Mouse (Mus musculus) stomach, embryonic 14.5 days (tissue): ENCODE results near the gene Pik3r6. TPM values are rescaled to one million over a fixed set of nuclear protein-coding genes. Genes with fewer than 3 reads are reported as not detected.
A peak's percentile ranks its signal among the peaks of the same experiment; 100 is the strongest.

Source experiments
- ATAC-seq: fragments of 200-750 bp; cut with Nextera tagmentation; 2 replicates; pipeline ENCODE4 v1.8.0; 2017; ENCODE audit warnings: low read depth, moderate TSS enrichment; ENCODE audit not compliant: insufficient number of reproducible peaks, insufficient read depth, low FRiP score
- H3K27ac ChIP-seq: fragments of 300-500 bp; sonication (generic); 2 replicates; pipeline ENCODE4 v1.5.1; 2014; ENCODE audit warnings: mild to moderate bottlenecking, low read length, moderate library complexity, mixed read lengths
- H3K27me3 ChIP-seq: fragments of 300-500 bp; sonication (generic); 2 replicates; pipeline ENCODE4 v1.6.1; 2014; ENCODE audit warnings: low read length, control low read depth, mixed read lengths; ENCODE audit not compliant: control insufficient read depth, insufficient read depth
- H3K36me3 ChIP-seq: fragments of 300-500 bp; sonication (generic); 2 replicates; pipeline ENCODE4 v1.6.1; 2014; ENCODE audit warnings: mild to moderate bottlenecking, control low read depth, low read length, moderate library complexity, mixed read lengths; ENCODE audit not compliant: control insufficient read depth, insufficient read depth
- H3K4me1 ChIP-seq: fragments of 300-500 bp; sonication (generic); 2 replicates; pipeline ENCODE4 v1.6.1; 2014; ENCODE audit warnings: low read length, control low read depth, mixed read lengths; ENCODE audit not compliant: control insufficient read depth, insufficient read depth
- H3K4me2 ChIP-seq: fragments of 300-500 bp; sonication (generic); replicated peaks from 2 replicates; pipeline ENCODE4 v1.6.1; 2014; ENCODE audit warnings: low read depth, low read length, control low read depth
- H3K4me3 ChIP-seq: fragments of 300-500 bp; sonication (generic); 2 replicates; pipeline ENCODE4 v1.5.1; 2014; ENCODE audit warnings: low read depth, low read length, control low read depth
- H3K9ac ChIP-seq: fragments of 300-500 bp; sonication (generic); replicated peaks from 2 replicates; pipeline ENCODE4 v1.6.1; 2014; ENCODE audit warnings: low read depth, mild to moderate bottlenecking, control low read depth, low read length, moderate library complexity, mixed read lengths
- H3K9me3 ChIP-seq: fragments of 300-500 bp; sonication (generic); 2 replicates; pipeline ENCODE4 v1.6.1; 2016; ENCODE audit warnings: low read depth, low read length, control low read depth; ENCODE audit not compliant: control insufficient read depth
- WGBS: fragments of 180-500 bp; shearing (Covaris S2); extraction: QIAGEN DNeasy Blood & Tissue Kit; methylation state at CpG from one replicate; pipeline ENCODE4 v1.1.7; 2014; 5-methylcytosine and 5-hydroxymethylcytosine counted together
- polyA plus RNA-seq: library from polyadenylated mRNA; unstranded; fragments of >200 nt; fragmentation: Nextera tagmentation; extraction: Ambion mirVana; gene quantifications from 2 replicates; pipeline ENCODE4 v1.2.1, GENCODE M21; 2014

Pik3r6 gene
- polyA plus RNA-seq, 1 experiment from 2014 or later = 4.1 TPM

DNA sequence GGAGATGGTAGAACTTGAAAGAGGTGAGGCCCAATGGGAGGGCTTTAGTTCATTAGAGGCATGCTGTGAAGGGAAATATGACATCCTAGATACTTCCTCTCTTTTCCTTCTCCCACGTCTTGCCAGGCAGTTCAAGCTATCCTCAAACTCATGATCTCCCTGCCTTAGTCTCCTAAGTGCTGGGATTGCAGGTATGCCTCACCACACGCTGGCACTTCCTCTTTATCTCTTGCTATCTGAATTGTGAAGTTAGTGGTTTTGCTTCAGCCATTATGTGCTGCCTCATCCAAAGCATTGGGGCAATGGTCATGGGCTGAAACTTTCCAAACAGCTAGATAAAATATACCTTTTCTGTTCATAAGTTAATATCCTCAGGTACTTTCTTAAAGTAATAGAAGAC, 6.4 kb downstream of the Pik3r6 start:
- Histone ChIP-seq H3K4me1 (no peaks in the 10 kb centered on the region), H3K27ac (no peak overlapping the region), H3K9me3 (no peaks in the 10 kb centered on the region), H3K4me2 (no peak overlapping the region), H3K36me3 (no peaks in the 10 kb centered on the region), H3K27me3 (no peaks in the 10 kb centered on the region), H3K4me3 (no peak overlapping the region), H3K9ac (no peak overlapping the region)
- no peak for ATAC-seq
- 66% methylated on average over 2 of the region's 2 CpGs for WGBS

DNA sequence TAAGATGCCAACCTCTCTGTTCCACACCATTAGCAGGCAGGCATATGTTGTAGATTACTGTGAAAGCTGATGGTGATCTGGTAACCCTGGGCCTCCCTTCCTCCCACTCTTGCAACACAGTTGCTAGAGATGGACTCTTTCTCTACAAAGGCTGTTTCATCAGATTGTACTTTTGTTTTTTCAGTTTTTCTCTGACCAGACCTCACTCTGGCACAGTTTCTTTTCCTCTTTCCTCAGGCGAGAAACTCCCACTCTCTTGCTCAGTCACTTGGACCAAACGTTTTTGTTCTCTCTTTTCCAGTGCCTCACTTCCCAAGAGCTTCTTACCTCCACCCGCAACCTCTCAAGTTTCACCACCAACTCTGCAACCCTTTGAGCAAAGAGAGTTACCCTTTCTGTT, 11.2 kb downstream of the Pik3r6 start:
- no peak for ATAC-seq
- H3K4me3 ChIP-seq = no peak overlapping the region
- 56% methylated on average over 3 of the region's 3 CpGs for WGBS
- no peak overlapping the region for H3K27ac ChIP-seq
- no peaks in the 10 kb centered on the region for H3K4me1 ChIP-seq
- no peaks in the 10 kb centered on the region for H3K27me3 ChIP-seq
- H3K4me2 ChIP-seq = no peak overlapping the region
- H3K9ac ChIP-seq = no peak overlapping the region
- H3K36me3 ChIP-seq = no peaks in the 10 kb centered on the region
- no peaks in the 10 kb centered on the region for H3K9me3 ChIP-seq

DNA sequence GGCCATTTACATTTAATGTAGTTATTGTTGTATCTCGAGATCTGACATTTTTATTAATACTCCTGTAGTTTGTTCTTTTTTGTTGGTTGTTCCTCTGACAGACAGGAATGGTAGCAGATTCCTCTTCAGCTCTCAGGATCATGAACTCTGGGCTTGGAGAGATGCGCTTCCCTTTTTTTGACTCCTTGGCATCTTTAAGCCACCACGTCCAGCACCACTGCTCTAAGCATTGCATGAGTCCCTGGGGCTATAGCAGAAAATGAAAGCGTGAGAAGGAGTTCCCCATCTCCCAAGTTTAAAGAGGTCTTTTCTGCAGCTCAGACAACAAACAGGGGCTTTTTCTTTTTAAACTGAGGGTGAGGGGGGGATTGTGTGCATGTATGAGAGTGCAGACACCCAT, 16.5 kb downstream of the Pik3r6 start:
- Histone ChIP-seq H3K9me3 (0 out of 2 replicates have a peak, but pooled peaks cover 4% of the 10 kb centered on the region), H3K4me1 (no peaks in the 10 kb centered on the region), H3K27ac (no peak overlapping the region), H3K36me3 (no peaks in the 10 kb centered on the region), H3K9ac (no peak overlapping the region), H3K4me2 (no peak overlapping the region), H3K27me3 (no peaks in the 10 kb centered on the region), H3K4me3 (no peak overlapping the region)
- no peak for ATAC-seq
- 92% methylated on average over 4 of the region's 4 CpGs for WGBS

DNA sequence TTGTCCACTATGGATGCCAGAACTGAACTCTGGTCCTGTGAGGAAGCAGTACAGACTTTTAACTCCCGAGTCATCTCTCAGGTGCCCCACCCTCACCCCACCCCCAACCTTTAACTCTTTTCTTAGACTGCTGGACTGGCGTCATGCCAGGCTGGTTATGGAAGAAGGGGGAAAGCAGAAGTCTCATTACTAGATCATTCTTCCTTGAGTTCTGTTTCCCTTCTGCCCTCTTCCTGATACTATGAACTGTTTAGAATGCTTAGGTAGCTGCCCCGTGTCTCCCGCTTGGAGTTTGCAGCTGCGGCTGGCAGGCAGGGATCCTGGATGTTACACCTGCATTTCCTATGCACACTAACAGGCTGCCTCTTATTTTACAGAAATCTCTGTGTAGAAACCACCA, 17.0 kb downstream of the Pik3r6 start:
- H3K27me3 ChIP-seq = no peaks in the 10 kb centered on the region
- 0 out of 2 replicates have a peak, but pooled peaks cover 4% of the 10 kb centered on the region for H3K9me3 ChIP-seq
- H3K4me1 ChIP-seq = no peaks in the 10 kb centered on the region
- no peaks in the 10 kb centered on the region for H3K36me3 ChIP-seq
- ATAC-seq = no peak
- 87% methylated on average over 5 of the region's 5 CpGs for WGBS
- H3K4me3 ChIP-seq = no peak overlapping the region
- H3K9ac ChIP-seq = no peak overlapping the region
- H3K4me2 ChIP-seq = no peak overlapping the region
- H3K27ac ChIP-seq = no peak overlapping the region

DNA sequence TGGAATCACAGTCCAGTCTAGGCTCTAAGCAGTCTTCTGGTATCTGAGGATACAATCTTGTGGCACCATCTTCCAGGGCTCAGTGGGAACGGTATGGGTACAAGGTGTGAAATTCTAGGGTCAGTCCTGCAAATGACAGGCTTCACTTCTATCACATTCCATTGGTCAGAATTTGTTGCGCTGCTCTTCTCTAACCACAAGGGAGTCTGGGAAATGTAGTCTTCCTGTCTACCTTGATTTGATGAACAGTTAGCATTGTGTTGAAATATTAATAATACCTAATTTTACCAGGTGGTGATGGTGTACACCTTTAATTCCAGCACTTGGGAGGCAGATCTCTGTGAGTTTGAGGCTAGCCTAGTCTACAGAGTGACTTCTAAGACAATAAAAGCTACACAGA, 17.6 kb downstream of the Pik3r6 start:
- H3K4me1 ChIP-seq = no peaks in the 10 kb centered on the region
- H3K4me2 ChIP-seq = no peak overlapping the region
- no peak for ATAC-seq
- whole genome bisulfite sequencing = 75% methylated on average over 2 of the region's 2 CpGs
- no peak overlapping the region for H3K27ac ChIP-seq
- H3K27me3 ChIP-seq = no peaks in the 10 kb centered on the region
- no peak overlapping the region for H3K9ac ChIP-seq
- no peak overlapping the region for H3K4me3 ChIP-seq
- H3K36me3 ChIP-seq = no peaks in the 10 kb centered on the region
- 0 out of 2 replicates have a peak, but pooled peaks cover 4% of the 10 kb centered on the region for H3K9me3 ChIP-seq

DNA sequence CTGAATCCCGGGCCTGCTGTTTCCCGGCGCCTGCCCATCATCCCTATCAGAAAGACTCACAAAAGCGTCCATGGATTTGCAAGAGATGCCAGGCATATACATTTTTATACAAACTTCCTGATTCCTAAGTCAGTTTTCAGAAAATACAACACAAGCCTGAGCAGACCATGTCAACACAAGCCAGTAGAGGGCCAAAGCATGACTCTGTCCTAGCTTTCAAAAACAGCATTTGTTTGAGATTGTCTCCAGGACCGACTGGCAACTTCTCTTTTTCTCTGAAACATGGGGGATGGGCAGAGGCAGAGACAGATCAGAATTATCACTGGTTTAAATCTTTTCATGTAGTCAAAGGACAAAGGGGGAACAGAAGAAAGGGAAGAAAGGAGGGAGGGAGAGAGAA, 18.5 kb downstream of the Pik3r6 start:
- Histone ChIP-seq H3K4me1 (no peaks in the 10 kb centered on the region), H3K36me3 (no peaks in the 10 kb centered on the region), H3K4me2 (no peak overlapping the region), H3K9me3 (0 out of 2 replicates have a peak, but pooled peaks cover 4% of the 10 kb centered on the region), H3K27ac (no peak overlapping the region), H3K9ac (no peak overlapping the region), H3K4me3 (no peak overlapping the region), H3K27me3 (no peaks in the 10 kb centered on the region)
- ATAC-seq = no peak
- WGBS = 78% methylated on average over 5 of the region's 5 CpGs

DNA sequence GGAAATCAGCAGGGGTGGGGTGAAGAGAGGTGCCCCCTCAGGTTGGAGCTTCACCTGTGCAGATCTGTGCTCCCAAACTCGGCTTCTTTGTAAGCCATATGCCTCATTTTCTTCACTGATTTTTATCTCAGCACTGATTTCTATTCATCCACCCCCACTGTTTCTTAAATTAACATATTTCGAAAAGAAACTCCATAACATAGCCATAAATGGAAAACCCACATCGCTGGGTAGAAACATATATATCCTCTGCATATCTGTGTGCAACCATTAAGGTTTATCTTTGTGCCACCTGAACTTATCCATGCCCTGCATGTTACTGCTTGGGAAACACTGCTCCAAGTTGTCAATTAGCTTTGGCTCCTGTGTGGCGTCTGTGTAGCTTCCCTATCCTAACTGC, 23.6 kb downstream of the Pik3r6 start:
- Histone ChIP-seq H3K4me3 (no peak overlapping the region), H3K27ac (no peak overlapping the region), H3K4me2 (no peak overlapping the region), H3K9ac (no peak overlapping the region), H3K4me1 (no peaks in the 10 kb centered on the region), H3K27me3 (no peaks in the 10 kb centered on the region), H3K36me3 (no peaks in the 10 kb centered on the region), H3K9me3 (no peaks in the 10 kb centered on the region)
- ATAC-seq = no peak
- 67% methylated on average over 4 of the region's 4 CpGs for WGBS

DNA sequence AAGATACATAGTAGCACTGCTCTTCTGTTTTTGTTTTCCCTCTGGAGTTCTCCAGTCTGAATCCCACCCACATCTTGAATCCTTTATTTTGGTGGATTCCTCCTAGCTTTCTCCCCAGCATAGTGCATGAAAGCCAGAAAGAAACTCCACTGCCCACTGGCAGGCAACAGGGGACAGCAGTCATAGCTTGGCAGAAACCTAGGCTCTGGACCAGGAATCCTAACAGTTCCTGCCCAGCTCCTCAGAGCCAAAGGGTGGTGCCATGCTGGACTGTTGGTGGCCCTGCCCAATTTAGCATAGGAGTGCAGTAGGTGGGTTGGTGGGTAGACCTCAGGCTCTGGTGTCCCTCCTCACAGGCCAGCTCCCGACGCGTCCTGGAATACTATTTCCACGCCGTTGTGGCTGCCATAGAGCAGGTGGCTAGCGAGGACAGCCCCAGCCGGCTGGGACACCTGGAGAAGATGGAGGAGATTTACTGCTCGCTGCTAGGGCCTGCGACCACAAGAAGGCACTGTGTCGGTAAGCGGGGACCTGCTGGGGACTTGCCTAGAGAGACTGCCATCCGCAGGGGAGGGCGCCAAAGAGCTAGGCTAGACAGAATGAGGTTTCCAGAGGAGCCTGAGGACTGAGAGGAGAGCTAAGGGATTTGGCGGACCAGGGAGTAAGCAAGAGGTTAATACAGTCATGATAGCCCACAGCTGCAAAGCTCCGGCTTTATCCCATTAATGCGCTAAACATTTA, 28.4 kb downstream of the Pik3r6 start:
- Histone ChIP-seq H3K4me3 (no peak overlapping the region), H3K9me3 (no peaks in the 10 kb centered on the region), H3K36me3 (no peaks in the 10 kb centered on the region), H3K4me1 (no peaks in the 10 kb centered on the region), H3K27me3 (no peaks in the 10 kb centered on the region), H3K27ac (no peak overlapping the region), H3K4me2 (no peak overlapping the region), H3K9ac (0 out of 2 replicates have a peak overlapping the region, but pooled peaks have one; percentile 7)
- peak; percentile 28; the same call in 1 of the 2 replicates for ATAC-seq
- 22% methylated on average over 16 of the region's 16 CpGs for WGBS
